ENCODE assay signal across 25 mouse cellular contexts in the genomic region with DNA sequence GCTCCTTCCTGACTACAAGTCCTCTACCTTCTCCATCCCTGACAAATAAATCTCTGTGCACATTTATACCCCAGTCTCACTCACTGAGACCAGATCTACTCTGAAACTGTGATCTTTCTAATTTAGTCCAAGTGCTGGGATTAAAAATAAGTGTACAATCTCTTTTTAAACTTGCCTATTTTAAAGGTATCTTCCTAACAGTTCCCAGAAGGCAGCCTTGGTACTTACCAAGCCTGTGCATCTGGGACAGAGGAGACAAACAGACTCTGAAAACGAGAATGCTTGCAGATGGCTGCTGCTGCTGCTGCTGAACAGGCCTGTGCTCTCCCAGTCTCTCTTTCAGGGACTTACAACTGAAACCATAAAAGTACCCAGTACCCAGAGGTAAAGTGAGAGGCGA. TPM values are rescaled to one million over a fixed set of nuclear protein-coding genes. Genes with fewer than 3 reads are reported as not detected.
DNase-seq lines count a peak whose midpoint lies in the region; ATAC-seq and TF ChIP-seq lines count a peak whose summit lies in the region.
"Had no signal": no experiment of that assay in that cellular context is flagged by ENCODE, and none has a peak within 500 bp of the region (broad histone marks: within the 10 kb centered on the region; RNA-seq: fewer than 3 reads in every experiment).

No protein-coding gene starts in this region.

- no peak for ATAC-seq in liver, embryonic 11.5 days (replicated peaks; ENCODE audit: low FRiP score)
- no peak for ATAC-seq in liver, embryonic 15.5 days (ENCODE audit: insufficient read depth)
- ATAC-seq in midbrain, embryonic 13.5 days = no peak
- ATAC-seq: CD4-positive, CD25-positive, alpha-beta regulatory T cell, adult 4 months had no signal

- no peak overlapping the region for H3K4me3 ChIP-seq in heart, adult 2 months
- H3K4me3 ChIP-seq in liver, embryonic 11.5 days (ENCODE audit: low read depth, low read length) = no peak overlapping the region
- no peak overlapping the region for H3K4me3 ChIP-seq in liver, embryonic 15.5 days (replicated peaks)
- no peak overlapping the region for H3K4me3 ChIP-seq in thymus, adult 2 months (ENCODE audit: control insufficient read depth, insufficient read depth, low read length)
- no peak overlapping the region for H3K4me3 ChIP-seq in midbrain, embryonic 13.5 days (replicated peaks)
- H3K4me3 ChIP-seq: embryonic facial prominence, embryonic 12.5 days; heart, embryonic 13.5 days; hindbrain, embryonic 12.5 days had no signal

- no peak for TF ChIP-seq POLR2A in heart, adult 2 months (IDR thresholded peaks at IDR 0.05; ENCODE audit: insufficient read depth, low read depth, low read length)
- no peak for TF ChIP-seq POLR2A in thymus, adult 2 months (IDR thresholded peaks at IDR 0.05; ENCODE audit: control insufficient read depth, extremely low read depth, insufficient read depth, low read length, poor library complexity)

- H3K36me3 ChIP-seq in heart, adult 2 months (ENCODE audit: control insufficient read depth, insufficient read depth, low read length) = peaks cover 26% of the 10 kb centered on the region
- H3K36me3 ChIP-seq in liver, embryonic 11.5 days (ENCODE audit: control insufficient read depth, insufficient read depth, low read length) = peaks cover 39% of the 10 kb centered on the region
- H3K36me3 ChIP-seq in liver, embryonic 15.5 days (replicated peaks) = peaks cover 98% of the 10 kb centered on the region
- H3K36me3 ChIP-seq in thymus, adult 2 months (ENCODE audit: control insufficient read depth, insufficient read depth, low read length) = peaks cover 77% of the 10 kb centered on the region
- H3K36me3 ChIP-seq in midbrain, embryonic 13.5 days = peaks cover 95% of the 10 kb centered on the region

- no peak for TF ChIP-seq CTCF in heart, adult 2 months (IDR thresholded peaks at IDR 0.05)
- TF ChIP-seq CTCF in thymus, adult 2 months (IDR thresholded peaks at IDR 0.05; ENCODE audit: borderline replicate concordance, control insufficient read depth, extremely low read depth, insufficient read depth, low read length, poor library complexity) = no peak

- H3K27ac ChIP-seq in heart, adult 2 months = peak overlapping the region; percentile 38
- H3K27ac ChIP-seq in liver, embryonic 11.5 days (ENCODE audit: low read depth, low read length) = 0 out of 2 replicates have a peak overlapping the region, but pooled peaks have one; percentile 16
- H3K27ac ChIP-seq in liver, embryonic 15.5 days (replicated peaks) = peak overlapping the region; percentile 21
- H3K27ac ChIP-seq in thymus, adult 2 months (ENCODE audit: control insufficient read depth, insufficient read depth, low read length) = no peak overlapping the region
- no peak overlapping the region for H3K27ac ChIP-seq in midbrain, embryonic 13.5 days
- H3K27ac ChIP-seq: embryonic facial prominence, embryonic 12.5 days; heart, embryonic 13.5 days; hindbrain, embryonic 12.5 days had no signal

- intact Hi-C loops in heart, adult 2 months (cut with DNase I) = no loop called here

- H3K4me2 ChIP-seq in liver, embryonic 11.5 days = no peak overlapping the region
- H3K4me2 ChIP-seq in liver, embryonic 15.5 days = no peak overlapping the region
- H3K4me2 ChIP-seq in midbrain, embryonic 13.5 days (replicated peaks) = no peak overlapping the region
- H3K4me2 ChIP-seq: embryonic facial prominence, embryonic 12.5 days; heart, embryonic 13.5 days; hindbrain, embryonic 12.5 days had no signal

- no peaks in the 10 kb centered on the region for H3K9me3 ChIP-seq in liver, embryonic 11.5 days (ENCODE audit: control insufficient read depth, low read length)
- H3K9me3 ChIP-seq in liver, embryonic 15.5 days (replicated peaks) = no peaks in the 10 kb centered on the region
- H3K9me3 ChIP-seq in midbrain, embryonic 13.5 days = no peaks in the 10 kb centered on the region
- H3K9me3 ChIP-seq: embryonic facial prominence, embryonic 12.5 days; heart, embryonic 13.5 days; hindbrain, embryonic 12.5 days had no signal

- WGBS in heart, adult 2 months = 63% methylated on average over 2 of the region's 2 CpGs
- WGBS in liver, embryonic 11.5 days = 79% methylated on average over 2 of the region's 2 CpGs
- 78% methylated on average over 2 of the region's 2 CpGs for WGBS in liver, embryonic 15.5 days (ENCODE audit: insufficient replicate concordance)
- 86% methylated on average over 2 of the region's 2 CpGs for WGBS in thymus, adult 2 months
- WGBS in midbrain, embryonic 13.5 days = 83% methylated on average over 2 of the region's 2 CpGs

- no peak for TF ChIP-seq EP300 in heart, adult 2 months (IDR thresholded peaks at IDR 0.05; ENCODE audit: insufficient read depth, low read depth, low read length)

- peaks cover 8% of the 10 kb centered on the region for H3K4me1 ChIP-seq in heart, adult 2 months (ENCODE audit: control insufficient read depth, insufficient read depth, low read length)
- peaks cover 16% of the 10 kb centered on the region for H3K4me1 ChIP-seq in liver, embryonic 11.5 days (replicated peaks; ENCODE audit: control insufficient read depth, insufficient read depth, low read length)
- H3K4me1 ChIP-seq in liver, embryonic 15.5 days (replicated peaks) = peaks cover 56% of the 10 kb centered on the region
- no peaks in the 10 kb centered on the region for H3K4me1 ChIP-seq in thymus, adult 2 months (replicated peaks; ENCODE audit: control insufficient read depth, insufficient read depth, low read length)
- H3K4me1 ChIP-seq in midbrain, embryonic 13.5 days (replicated peaks) = no peaks in the 10 kb centered on the region
- H3K4me1 ChIP-seq: embryonic facial prominence, embryonic 12.5 days; hindbrain, embryonic 12.5 days had no signal

- no peaks in the 10 kb centered on the region for H3K27me3 ChIP-seq in heart, adult 2 months (ENCODE audit: control insufficient read depth, insufficient read depth, low read length)
- H3K27me3 ChIP-seq in liver, embryonic 11.5 days (replicated peaks; ENCODE audit: control insufficient read depth, insufficient read depth, low read length) = no peaks in the 10 kb centered on the region
- no peaks in the 10 kb centered on the region for H3K27me3 ChIP-seq in liver, embryonic 15.5 days
- no peaks in the 10 kb centered on the region for H3K27me3 ChIP-seq in thymus, adult 2 months (ENCODE audit: control insufficient read depth, insufficient read depth, low read length)
- H3K27me3 ChIP-seq in midbrain, embryonic 13.5 days = no peaks in the 10 kb centered on the region
- H3K27me3 ChIP-seq: embryonic facial prominence, embryonic 12.5 days; heart, embryonic 13.5 days; hindbrain, embryonic 12.5 days had no signal

- H3K9ac ChIP-seq in heart, adult 2 months (ENCODE audit: low read depth, low read length) = no peak overlapping the region
- H3K9ac ChIP-seq in liver, embryonic 11.5 days (ENCODE audit: low read depth, low read length) = no peak overlapping the region
- H3K9ac ChIP-seq in liver, embryonic 15.5 days = no peak overlapping the region
- no peak overlapping the region for H3K9ac ChIP-seq in midbrain, embryonic 13.5 days (replicated peaks)
- H3K9ac ChIP-seq: embryonic facial prominence, embryonic 12.5 days; heart, embryonic 13.5 days; hindbrain, embryonic 12.5 days had no signal

- no peak for DNase-seq in heart, adult 2 months
- DNase-seq in heart, postnatal 4 days = no peak
- DNase-seq in liver, embryonic 11.5 days (ENCODE audit: low spot score) = no peak
- DNase-seq in liver = no peak
- DNase-seq in thymus, adult 2 months = no peak
- no peak for DNase-seq in frontal cortex, postnatal 25 days (ENCODE audit: low spot score in 2 of 2)
- DNase-seq: adrenal gland, postnatal 36 days; cerebellum, adult 2 months; gastrocnemius, postnatal 25 days; heart, adult 18-20 months; heart, postnatal 14 days; kidney, adult 2 months; kidney, postnatal 14 days; layer of hippocampus, postnatal 36 days; lung, adult 18-20 months; lung, postnatal 10 days; midbrain, embryonic 14.5 days; spleen, adult 18-20 months; thymus, postnatal 25 days had no signal

- H3K79me2 ChIP-seq in heart, adult 2 months (replicated peaks; ENCODE audit: control insufficient read depth, insufficient read depth, low read length) = no peaks in the 10 kb centered on the region

RNA-seq across cellular contexts. Expression of a gene that starts 19.5 kb away (rescaled TPM):
- total RNA-seq in heart, adult 2 months (2021) = 10 to 100 TPM; 65.6 to 76.2 TPM
- polyA plus RNA-seq in heart, adult 2 months (2012; rRNA removed) = 27.0 and 38.5 TPM in 2 replicates
- 10 to 100 TPM; 37.6 to 41.1 TPM for total RNA-seq in heart, postnatal 4 days (2021)
- 17.8 and 21.9 TPM in 2 replicates for polyA plus RNA-seq in liver, embryonic 11.5 days (2014; fragmentation: Nextera tagmentation; extraction: Ambion mirVana)
- polyA plus RNA-seq in liver, embryonic 15.5 days (2015; fragmentation: Nextera tagmentation; extraction: Ambion mirVana) = 6.4 and 6.7 TPM in 2 replicates
- polyA plus RNA-seq in thymus, adult 2 months (2012; rRNA removed) = 54.9 and 56.1 TPM in 2 replicates
- 14.1 and 18.5 TPM in 2 replicates for polyA plus RNA-seq in midbrain, embryonic 13.5 days (2015; fragmentation: Nextera tagmentation; extraction: Ambion mirVana)

Comparison
In these comparisons a context has a peak if more than half of its experiments do, and no peak if none do; other contexts are left out.
1. H3K27ac ChIP-seq: peak in heart, adult 2 months (single experiment), liver, embryonic 11.5 days (single experiment) and liver, embryonic 15.5 days (single experiment); none in thymus, adult 2 months (single experiment) and midbrain, embryonic 13.5 days (single experiment).